ENCODE assay signal across 11 mouse cellular contexts in the genomic region with DNA sequence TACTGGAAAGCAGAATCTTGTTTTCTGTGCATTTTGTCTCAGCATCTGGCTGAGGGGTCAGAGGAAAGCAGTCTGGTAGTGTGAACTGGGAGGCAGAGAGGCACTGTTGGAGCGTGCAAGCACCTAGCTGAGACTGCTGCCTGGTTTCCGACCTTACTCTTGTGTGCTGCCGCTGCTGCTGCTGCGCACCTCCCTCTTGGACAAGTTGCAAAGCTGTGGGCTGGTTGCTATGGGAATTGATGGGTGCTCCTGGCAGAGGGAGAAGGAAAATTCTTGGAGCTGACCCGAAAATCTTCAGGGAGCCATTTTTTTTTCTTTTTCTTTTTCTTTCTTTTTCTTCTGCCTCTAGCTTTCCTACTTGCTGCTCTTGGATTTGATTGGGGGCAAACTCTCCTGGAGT.
A peak's percentile ranks its signal among the peaks of the same experiment; 100 is the strongest.
DNase-seq lines count a peak whose midpoint lies in the region; ATAC-seq and TF ChIP-seq lines count a peak whose summit lies in the region.
"Had no signal": no experiment of that assay in that cellular context is flagged by ENCODE, and none has a peak within 500 bp of the region (broad histone marks: within the 10 kb centered on the region; RNA-seq: fewer than 3 reads in every experiment).

No protein-coding gene starts in this region.

- no peak for TF ChIP-seq EP300 in lung, postnatal 0 days (IDR thresholded peaks at IDR 0.05)

- no peak for ATAC-seq in lung, postnatal 0 days
- ATAC-seq in hindbrain, embryonic 12.5 days (ENCODE audit: low FRiP score) = no peak
- ATAC-seq in heart, embryonic 11.5 days (replicated peaks; ENCODE audit: insufficient number of reproducible peaks, low FRiP score, low TSS enrichment) = no peak

- no peak for TF ChIP-seq CTCF in gastrocnemius, adult 2 months (IDR thresholded peaks at IDR 0.05)
- no peak for TF ChIP-seq CTCF in lung, postnatal 0 days (IDR thresholded peaks at IDR 0.05)

- WGBS in lung, postnatal 0 days = 48% methylated on average over 5 of the region's 5 CpGs
- 80% methylated on average over 5 of the region's 5 CpGs for WGBS in hindbrain, embryonic 12.5 days
- 84% methylated on average over 5 of the region's 5 CpGs for WGBS in heart, embryonic 11.5 days (ENCODE audit: insufficient replicate concordance)

- no peak overlapping the region for H3K4me2 ChIP-seq in lung, postnatal 0 days (replicated peaks; ENCODE audit: low read depth, low read length)
- H3K4me2 ChIP-seq in hindbrain, embryonic 12.5 days (replicated peaks) = no peak overlapping the region
- H3K4me2 ChIP-seq in heart, embryonic 11.5 days = no peak overlapping the region
- H3K4me2 ChIP-seq: liver, embryonic 13.5 days; neural tube, embryonic 15.5 days had no signal

- H3K9ac ChIP-seq in lung, postnatal 0 days (replicated peaks; ENCODE audit: low read depth) = no peak overlapping the region
- no peak overlapping the region for H3K9ac ChIP-seq in hindbrain, embryonic 12.5 days
- H3K9ac ChIP-seq in heart, embryonic 11.5 days (ENCODE audit: low read depth, low read length) = no peak overlapping the region
- H3K9ac ChIP-seq: liver, embryonic 13.5 days; neural tube, embryonic 15.5 days had no signal

- H3K4me3 ChIP-seq in gastrocnemius, adult 2 months = no peak overlapping the region
- no peak overlapping the region for H3K4me3 ChIP-seq in lung, postnatal 0 days (ENCODE audit: low read depth, low read length)
- no peak overlapping the region for H3K4me3 ChIP-seq in hindbrain, embryonic 12.5 days
- no peak overlapping the region for H3K4me3 ChIP-seq in heart, embryonic 11.5 days (ENCODE audit: low read depth, low read length)
- H3K4me3 ChIP-seq: liver, embryonic 13.5 days; neural tube, embryonic 15.5 days had no signal

- H3K36me3 ChIP-seq in lung, postnatal 0 days (ENCODE audit: insufficient read depth, low read length) = no peaks in the 10 kb centered on the region
- H3K36me3 ChIP-seq in hindbrain, embryonic 12.5 days = no peaks in the 10 kb centered on the region
- no peaks in the 10 kb centered on the region for H3K36me3 ChIP-seq in heart, embryonic 11.5 days (ENCODE audit: control insufficient read depth, insufficient read depth, low read length)
- H3K36me3 ChIP-seq: neural tube, embryonic 15.5 days had no signal

- H3K9me3 ChIP-seq in lung, postnatal 0 days (ENCODE audit: low read length) = no peaks in the 10 kb centered on the region
- no peaks in the 10 kb centered on the region for H3K9me3 ChIP-seq in hindbrain, embryonic 12.5 days (replicated peaks)
- H3K9me3 ChIP-seq in heart, embryonic 11.5 days (replicated peaks; ENCODE audit: control insufficient read depth, low read length) = no peaks in the 10 kb centered on the region
- H3K9me3 ChIP-seq: liver, embryonic 13.5 days; neural tube, embryonic 15.5 days had no signal

- peak overlapping the region; percentile 43; the same call in 1 of the 2 replicates for H3K27ac ChIP-seq in gastrocnemius, adult 2 months
- H3K27ac ChIP-seq in lung, postnatal 0 days (ENCODE audit: low read length) = no peak overlapping the region
- no peak overlapping the region for H3K27ac ChIP-seq in hindbrain, embryonic 12.5 days
- H3K27ac ChIP-seq in heart, embryonic 11.5 days (ENCODE audit: low read depth, low read length) = no peak overlapping the region
- H3K27ac ChIP-seq: liver, embryonic 13.5 days; neural tube, embryonic 15.5 days had no signal

- intact Hi-C loops in gastrocnemius, adult 2 months (cut with DNase I) = no loop called here

- H3K27me3 ChIP-seq in lung, postnatal 0 days (replicated peaks; ENCODE audit: insufficient read depth, low read length) = no peaks in the 10 kb centered on the region
- no peaks in the 10 kb centered on the region for H3K27me3 ChIP-seq in hindbrain, embryonic 12.5 days
- H3K27me3 ChIP-seq in heart, embryonic 11.5 days (ENCODE audit: control insufficient read depth, insufficient read depth, low read length) = no peaks in the 10 kb centered on the region
- H3K27me3 ChIP-seq: CH12.LX; liver, embryonic 13.5 days; neural tube, embryonic 15.5 days had no signal

- H3K4me1 ChIP-seq in lung, postnatal 0 days (ENCODE audit: insufficient read depth, low read depth, low read length) = no peaks in the 10 kb centered on the region
- no peaks in the 10 kb centered on the region for H3K4me1 ChIP-seq in hindbrain, embryonic 12.5 days
- H3K4me1 ChIP-seq in heart, embryonic 11.5 days (ENCODE audit: control insufficient read depth, insufficient read depth, low read length) = peaks cover 3% of the 10 kb centered on the region; the same call in 1 of the 2 replicates
- H3K4me1 ChIP-seq: neural tube, embryonic 15.5 days had no signal

- peak; percentile 53 for DNase-seq in gastrocnemius, adult 2 months
- no peak for DNase-seq in gastrocnemius, adult 8-10 months (ENCODE audit: low spot score in 2 of 2)
- DNase-seq in NIH3T3 (ENCODE audit: low read depth) = peak; percentile 69
- peak; percentile 62 for DNase-seq in kidney, adult 9 months
- peak; percentile 62 for DNase-seq in lung, postnatal 0 days (ENCODE audit: low spot score)
- no peak for DNase-seq in thymus, postnatal 36 days
- DNase-seq: liver, embryonic 13.5 days had no signal

Comparison
In these comparisons a context has a peak if more than half of its experiments do, and no peak if none do; other contexts are left out.
1. DNase-seq: peak in gastrocnemius, adult 2 months (single experiment), NIH3T3 (single experiment), kidney, adult 9 months (single experiment) and lung, postnatal 0 days (single experiment); none in gastrocnemius, adult 8-10 months (0 of 2) and thymus, postnatal 36 days (0 of 2).